Mouse (Mus musculus) heart, postnatal 4 days (tissue): ENCODE results near the gene Mvb12b. TPM values are rescaled to one million over a fixed set of nuclear protein-coding genes. Genes with fewer than 3 reads are reported as not detected.

Source experiments
- DNase-seq: peaks from one replicate; pipeline ENCODE4 v3.0.0; 2021
- total RNA-seq, 2 experiments: library from RNA; stranded (reverse); gene quantifications; 2 replicates each; pipeline ENCODE4 v1.2.3; 2021

Gene Mvb12b
- total RNA-seq, 2 experiments from 2014 or later = 28.1 to 29.3 TPM

DNA sequence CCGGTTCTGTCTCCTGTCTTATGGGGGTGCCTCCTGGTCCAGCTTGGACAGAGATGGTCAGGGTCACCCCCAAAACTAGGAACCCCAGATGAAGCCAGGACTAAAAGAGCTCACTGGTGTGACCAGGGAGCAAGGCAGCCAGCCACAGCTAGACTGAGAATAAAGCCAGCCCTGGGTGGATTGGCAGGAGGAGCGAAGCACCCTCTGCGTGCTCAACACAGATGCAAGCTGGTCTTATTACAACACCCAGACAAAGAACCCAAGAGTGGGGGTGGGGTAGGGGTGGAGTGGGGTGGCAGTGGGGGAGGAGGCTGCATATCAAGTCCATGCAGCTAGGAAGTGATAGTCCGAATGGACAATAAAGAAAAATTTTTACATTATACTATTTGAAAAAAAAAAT is 204.2 kb downstream of the Mvb12b start:
- no peak for DNase-seq

DNA sequence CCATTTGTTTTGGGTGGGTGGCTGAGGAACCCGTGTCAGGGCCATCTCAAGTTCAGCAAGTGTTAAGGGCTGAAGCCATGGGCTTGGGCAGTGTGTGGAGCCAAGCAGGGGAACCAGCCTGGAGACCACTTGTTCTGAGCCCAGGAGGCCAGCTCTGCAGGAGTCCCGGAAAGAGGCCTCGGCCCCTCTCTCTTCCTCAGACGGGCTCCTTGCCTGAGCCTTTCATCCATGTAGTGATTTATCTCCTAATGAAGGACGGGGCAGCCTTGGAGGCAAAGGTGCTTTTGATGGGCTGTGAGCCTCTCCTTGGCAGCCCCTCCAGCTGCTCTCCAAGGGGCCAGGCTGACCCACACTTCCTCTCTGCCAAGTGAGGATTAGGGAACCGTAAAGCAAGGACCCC is 204.7 kb downstream of the Mvb12b start:
- DNase-seq = no peak

- peak; percentile 81 for DNase-seq
These were observed 205.5 kb downstream of the Mvb12b start for GRCm38 (mm10) chr2:33682219-33682618.

Other genes with a start within 250 kb of the Mvb12b start
- gene Lmx1b, start 247.4 kb downstream of the Mvb12b start, total RNA-seq = under 1 TPM; 0.12 to 0.23 TPM